Mouse (Mus musculus) embryonic fibroblast, embryonic 13.5 days (primary cell): ENCODE measurements around the gene Upf2. TPM values are rescaled to one million over a fixed set of nuclear protein-coding genes. Genes with fewer than 3 reads are reported as not detected.
"Not testable (repeated sequence)": the region's sequence is repeated elsewhere in the genome, so short reads cannot be mapped to it uniquely, and the experiment has no call there.

ENCODE experiments used
- H3K27ac ChIP-seq: 2 replicates; pipeline ENCODE4 v1.5.1; 2012; ENCODE audit warnings: low read length, control low read depth, inconsistent platforms; ENCODE audit not compliant: insufficient read depth
- H3K4me1 ChIP-seq: 2 replicates; pipeline ENCODE4 v1.6.1; 2011; ENCODE audit warnings: low read length; ENCODE audit not compliant: control insufficient read depth, insufficient read depth
- H3K4me3 ChIP-seq: 2 replicates; pipeline ENCODE4 v1.5.1; 2011; ENCODE audit warnings: mild to moderate bottlenecking, control low read depth, low read length; ENCODE audit not compliant: insufficient read depth
- CTCF ChIP-seq: IDR thresholded peaks from 2 replicates; pipeline ENCODE4 v1.5.1; 2011; ENCODE audit warnings: mild to moderate bottlenecking, control low read depth, low read length, moderate library complexity, borderline replicate concordance; ENCODE audit not compliant: insufficient read depth
- POLR2A ChIP-seq: IDR thresholded peaks from 2 replicates; pipeline ENCODE4 v1.6.1; 2011; ENCODE audit warnings: low read depth, mild to moderate bottlenecking, control low read depth, low read length, moderate library complexity
- polyA plus RNA-seq: library from polyadenylated mRNA; stranded (reverse); fragments of >200 nt; gene quantifications from 2 replicates; pipeline ENCODE4 v1.2.4, GENCODE M21; 2011; ENCODE audit warnings: low read depth; ENCODE audit not compliant: missing spikeins, insufficient read length

The Upf2 gene
- polyA plus RNA-seq, 1 experiment: 34.4 TPM

- no peak for TF ChIP-seq POLR2A
- TF ChIP-seq CTCF: no peak
- Histone ChIP-seq H3K27ac (no peak overlapping the region), H3K4me1 (no peaks in the 10 kb centered on the region), H3K4me3 (no peak overlapping the region)
Observed at GRCm38 (mm10) chr2:5946876-5947275, 4.4 kb upstream of the Upf2 start.

GRCm38 (mm10) chr2:5948964-5949363 lies 2.3 kb upstream of the Upf2 start:
- no peak for TF ChIP-seq POLR2A
- TF ChIP-seq CTCF: no peak
- Histone ChIP-seq H3K27ac (no peak overlapping the region), H3K4me1 (peaks cover 4% of the 10 kb centered on the region; the same call in 1 of the 2 replicates), H3K4me3 (no peak overlapping the region)

GRCm38 (mm10) chr2:5949821-5950220 lies 1.4 kb upstream of the Upf2 start:
- H3K27ac ChIP-seq, H3K4me1 ChIP-seq: not testable (repeated sequence)
- peak overlapping the region; percentile 81 for H3K4me3 ChIP-seq

GRCm38 (mm10) chr2:5950305-5950704 lies 964 bp upstream of the Upf2 start:
- TF ChIP-seq POLR2A: no peak
- no peak for TF ChIP-seq CTCF
- Histone ChIP-seq H3K4me3 (peak overlapping the region; percentile 81), H3K4me1 (peaks cover 4% of the 10 kb centered on the region; the same call in 1 of the 2 replicates), H3K27ac (peak overlapping the region; percentile 70; the same call in 1 of the 2 replicates)

- Histone ChIP-seq H3K4me1 (peaks cover 4% of the 10 kb centered on the region; the same call in 1 of the 2 replicates), H3K27ac (peak overlapping the region; percentile 70), H3K4me3 (peak overlapping the region; percentile 97)
- TF ChIP-seq POLR2A (no peak; the same call in 1 of the 2 replicates), CTCF (no peak)
Observed at GRCm38 (mm10) chr2:5951621-5952211, 447 bp downstream of the Upf2 start.

GRCm38 (mm10) chr2:5957705-5958104 lies 6.4 kb downstream of the Upf2 start:
- Histone ChIP-seq H3K4me3 (no peak overlapping the region), H3K4me1 (peaks cover 4% of the 10 kb centered on the region; the same call in 1 of the 2 replicates), H3K27ac (no peak overlapping the region)
- TF ChIP-seq POLR2A (no peak), CTCF (no peak)

- Histone ChIP-seq H3K4me1 (no peaks in the 10 kb centered on the region), H3K27ac (no peak overlapping the region), H3K4me3 (no peak overlapping the region)
- TF ChIP-seq CTCF (no peak), POLR2A (no peak)
Observed at GRCm38 (mm10) chr2:5962265-5962664, 11.0 kb downstream of the Upf2 start.

GRCm38 (mm10) chr2:5963729-5964128 lies 12.5 kb downstream of the Upf2 start:
- H3K4me1 ChIP-seq, H3K27ac ChIP-seq, H3K4me3 ChIP-seq: not testable (repeated sequence)

- Histone ChIP-seq H3K4me3 (no peak overlapping the region), H3K27ac (no peak overlapping the region), H3K4me1 (no peaks in the 10 kb centered on the region)
- TF ChIP-seq CTCF (no peak), POLR2A (no peak)
Observed at GRCm38 (mm10) chr2:5965972-5966371, 14.7 kb downstream of the Upf2 start.

GRCm38 (mm10) chr2:5970629-5971028 lies 19.4 kb downstream of the Upf2 start:
- not testable (repeated sequence) for H3K4me3 ChIP-seq, H3K4me1 ChIP-seq, H3K27ac ChIP-seq

GRCm38 (mm10) chr2:5977532-5977931 lies 26.3 kb downstream of the Upf2 start:
- H3K4me3 ChIP-seq: no peak overlapping the region
- no peak for TF ChIP-seq POLR2A
- TF ChIP-seq CTCF: no peak
- no peak overlapping the region for H3K27ac ChIP-seq
- H3K4me1 ChIP-seq: no peaks in the 10 kb centered on the region
